37 mouse cellular contexts compared by ENCODE assay signal in the genomic region with DNA sequence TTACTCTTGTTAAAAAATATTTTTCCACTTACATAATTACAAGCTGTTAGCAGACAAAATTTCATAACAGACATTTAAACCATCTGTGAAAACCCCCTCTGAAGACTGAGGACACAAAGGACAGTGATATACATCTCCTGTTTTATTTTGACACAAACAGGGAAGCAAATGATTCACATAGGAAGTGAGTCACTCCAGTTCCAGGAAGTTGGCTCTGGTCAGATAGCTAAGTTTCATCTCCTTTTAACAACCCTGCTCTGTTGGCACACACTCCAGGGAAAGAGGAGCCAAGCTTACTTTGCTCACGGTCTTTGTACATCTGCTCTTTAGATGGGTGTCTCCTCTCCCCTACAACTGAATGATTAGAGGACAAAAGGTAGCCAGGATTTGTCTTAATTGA. TPM values are rescaled to one million over a fixed set of nuclear protein-coding genes. Genes with fewer than 3 reads are reported as not detected.
DNase-seq lines count a peak whose midpoint lies in the region; ATAC-seq and TF ChIP-seq lines count a peak whose summit lies in the region.
"Had no signal": no experiment of that assay in that cellular context is flagged by ENCODE, and none has a peak within 500 bp of the region (broad histone marks: within the 10 kb centered on the region; RNA-seq: fewer than 3 reads in every experiment).

No protein-coding gene starts in this region.

- WGBS in forebrain, embryonic 13.5 days = 42% methylated on average over 1 of the region's 1 CpGs

- no peaks in the 10 kb centered on the region for H3K36me3 ChIP-seq in forebrain, embryonic 13.5 days (ENCODE audit: poor library complexity, severe bottlenecking)
- H3K36me3 ChIP-seq: embryonic facial prominence, embryonic 13.5 days; forebrain, embryonic 10.5 days; G1E; heart, embryonic 12.5 days; hindbrain, embryonic 15.5 days; intestine, embryonic 15.5 days; limb, embryonic 10.5 days; limb, embryonic 15.5 days; midbrain, embryonic 10.5 days; midbrain, embryonic 15.5 days had no signal

- intact Hi-C loops in heart, postnatal 36 days (cut with DNase I) = no loop called here

- H3K4me1 ChIP-seq in forebrain, embryonic 13.5 days = peaks cover 6% of the 10 kb centered on the region
- H3K4me1 ChIP-seq: embryonic facial prominence, embryonic 13.5 days; heart, embryonic 12.5 days; intestine, embryonic 15.5 days; limb, embryonic 10.5 days had no signal

- no peak overlapping the region for H3K4me3 ChIP-seq in layer of hippocampus, adult 2 months
- no peak overlapping the region for H3K4me3 ChIP-seq in forebrain, embryonic 13.5 days
- H3K4me3 ChIP-seq: embryonic facial prominence, embryonic 13.5 days; forebrain, embryonic 10.5 days; heart, embryonic 12.5 days; hindbrain, embryonic 15.5 days; intestine, embryonic 15.5 days; limb, embryonic 10.5 days; limb, embryonic 15.5 days; midbrain, embryonic 10.5 days; midbrain, embryonic 15.5 days; neural tube, embryonic 15.5 days had no signal

- ATAC-seq in CD4-positive, CD25-positive, alpha-beta regulatory T cell, adult 4 months = peak; percentile 45
- ATAC-seq in megakaryocyte, adult 5-6 weeks (ENCODE audit: poor library complexity, severe bottlenecking) = peak; percentile 72
- no peak for ATAC-seq in forebrain, embryonic 13.5 days
- ATAC-seq: forebrain, embryonic 16.5 days; intestine, embryonic 15.5 days; midbrain, embryonic 15.5 days; Patski had no signal

- TF ChIP-seq CTCF in layer of hippocampus, adult 2 months (conservative IDR thresholded peaks at IDR 0.05) = no peak

- no peak overlapping the region for H3K9ac ChIP-seq in forebrain, embryonic 13.5 days
- H3K9ac ChIP-seq: embryonic facial prominence, embryonic 13.5 days; heart, embryonic 12.5 days; hindbrain, embryonic 15.5 days; intestine, embryonic 15.5 days; limb, embryonic 15.5 days; liver, embryonic 14.5 days; midbrain, embryonic 15.5 days; neural tube, embryonic 15.5 days had no signal

- H3K9me3 ChIP-seq in forebrain, embryonic 13.5 days (replicated peaks) = no peaks in the 10 kb centered on the region
- H3K9me3 ChIP-seq: embryonic facial prominence, embryonic 13.5 days; forebrain, embryonic 10.5 days; G1E; heart, embryonic 12.5 days; hindbrain, embryonic 15.5 days; intestine, embryonic 15.5 days; limb, embryonic 10.5 days; limb, embryonic 15.5 days; midbrain, embryonic 10.5 days; midbrain, embryonic 15.5 days; neural tube, embryonic 15.5 days had no signal

- H3K27me3 ChIP-seq in forebrain, embryonic 13.5 days = no peaks in the 10 kb centered on the region
- H3K27me3 ChIP-seq: embryonic facial prominence, embryonic 13.5 days; heart, embryonic 12.5 days; hindbrain, embryonic 15.5 days; intestine, embryonic 15.5 days; limb, embryonic 15.5 days; midbrain, embryonic 15.5 days; neural tube, embryonic 15.5 days had no signal

- H3K27ac ChIP-seq in layer of hippocampus, adult 2 months = peak overlapping the region; percentile 82
- H3K27ac ChIP-seq in forebrain, embryonic 13.5 days = no peak overlapping the region
- H3K27ac ChIP-seq: embryonic facial prominence, embryonic 13.5 days; forebrain, embryonic 10.5 days; hindbrain, embryonic 15.5 days; intestine, embryonic 15.5 days; kidney, postnatal 0 days; limb, embryonic 10.5 days; limb, embryonic 15.5 days; liver, embryonic 14.5 days; macrophage; midbrain, embryonic 10.5 days; midbrain, embryonic 15.5 days; neural tube, embryonic 15.5 days had no signal

- peak in 1 of 2 experiments; percentile 29 for DNase-seq in layer of hippocampus, adult 2 months (ENCODE audit: low spot score in 2 of 2)
- DNase-seq in layer of hippocampus, postnatal 25 days (ENCODE audit: extremely low spot score in 1 of 2, low spot score in 1 of 2) = no peak
- DNase-seq in c-Kit-positive CD71-negative TER-119-negative erythroid progenitor cells, embryonic 14.5 days (ENCODE audit: low read depth) = peak; percentile 8
- no peak for DNase-seq in testis, postnatal 14 days (ENCODE audit: low spot score)
- no peak for DNase-seq in heart, postnatal 36 days
- DNase-seq: adrenal gland, postnatal 10 days; cerebellum, adult 2 months; cerebellum, postnatal 25 days; gastrocnemius, postnatal 14 days; heart, adult 18-20 months; kidney, adult 2 months; kidney, postnatal 4 days; lung, adult 2 months; lung, postnatal 10 days; retina, postnatal 1 day; spleen, adult 18-20 months; thymus, adult 18-20 months; thymus, postnatal 25 days had no signal

- H3K4me2 ChIP-seq in forebrain, embryonic 13.5 days = no peak overlapping the region
- H3K4me2 ChIP-seq: embryonic facial prominence, embryonic 13.5 days; heart, embryonic 12.5 days; hindbrain, embryonic 15.5 days; intestine, embryonic 15.5 days; limb, embryonic 15.5 days; midbrain, embryonic 15.5 days; neural tube, embryonic 15.5 days had no signal

RNA-seq across cellular contexts. Expression of gene Rpe, which starts 50.6 kb away (rescaled TPM):
- 10 to 100 TPM; 36.5 to 38.9 TPM for total RNA-seq in layer of hippocampus, adult 2 months (2021)
- 10 to 100 TPM; 37.9 to 39.4 TPM for total RNA-seq in layer of hippocampus, postnatal 25 days (2021)
- polyA plus RNA-seq in CD4-positive, CD25-positive, alpha-beta regulatory T cell, adult 4 months (2017; shearing (Covaris generic)) = 10 to 100 TPM; 48.0 to 48.3 TPM
- total RNA-seq in megakaryocyte, adult 5-6 weeks (2015) = 52.5 and 61.6 TPM in 2 replicates
- total RNA-seq in megakaryocyte, adult 5-6 weeks (2017) = 55.9 and 58.9 TPM in 2 replicates
- polyA plus RNA-seq in forebrain, embryonic 13.5 days (2015; fragmentation: Nextera tagmentation; extraction: Ambion mirVana) = 47.5 and 47.8 TPM in 2 replicates
- total RNA-seq in heart, postnatal 36 days (2021) = 10 to 100 TPM; 11.7 to 12.7 TPM
